Mouse (Mus musculus): Measurements from ENCODE around the gene Samhd1. TPM values are rescaled to one million over a fixed set of nuclear protein-coding genes. Genes with fewer than 3 reads are reported as not detected.

The Samhd1 gene
- polyA plus RNA-seq, 1 experiment from 2014 or later: 32.7 TPM

- Histone ChIP-seq H3K36me3 (ENCODE audit: control insufficient read depth, insufficient read depth, low read length) (peaks cover 9% of the 10 kb centered on the region; the same call in 1 of the 2 replicates), H3K4me2 (replicated peaks; ENCODE audit: low read depth, low read length) (peak overlapping the region; percentile 77), H3K9me3 (ENCODE audit: control insufficient read depth, low read length) (no peaks in the 10 kb centered on the region), H3K9ac (ENCODE audit: low read depth, low read length) (peak overlapping the region; percentile 98), H3K4me3 (ENCODE audit: low read length) (peak overlapping the region; percentile 96), H3K27me3 (ENCODE audit: control insufficient read depth, insufficient read depth, low read length) (no peaks in the 10 kb centered on the region), H3K4me1 (ENCODE audit: control insufficient read depth, insufficient read depth, low read length) (peaks cover 34% of the 10 kb centered on the region), H3K27ac (ENCODE audit: low read depth, low read length) (peak overlapping the region; percentile 99)
- no peak for ATAC-seq (ENCODE audit: low FRiP score, low TSS enrichment)
- WGBS: 12% methylated on average over 16 of the region's 16 CpGs
These were observed 55.3 kb downstream of the Samhd1 start for GRCm38 (mm10) chr2:157079701-157080180.

- Histone ChIP-seq H3K27me3 (ENCODE audit: control insufficient read depth, insufficient read depth, low read length) (no peaks in the 10 kb centered on the region), H3K4me1 (ENCODE audit: control insufficient read depth, insufficient read depth, low read length) (peaks cover 36% of the 10 kb centered on the region), H3K9me3 (ENCODE audit: control insufficient read depth, low read length) (no peaks in the 10 kb centered on the region), H3K27ac (ENCODE audit: low read depth, low read length) (peak within 1 kb of the TSS; percentile 99), H3K9ac (ENCODE audit: low read depth, low read length) (peak within 1 kb of the TSS; percentile 98), H3K4me3 (ENCODE audit: low read length) (peak within 1 kb of the TSS; percentile 96), H3K36me3 (ENCODE audit: control insufficient read depth, insufficient read depth, low read length) (peaks cover 9% of the 10 kb centered on the region; the same call in 1 of the 2 replicates), H3K4me2 (replicated peaks; ENCODE audit: low read depth, low read length) (peak within 1 kb of the TSS; percentile 77)
- peak; percentile 91 for ATAC-seq (ENCODE audit: low FRiP score, low TSS enrichment)
- under 1% methylated on average over 94 of the region's 136 CpGs for WGBS
These were observed 56.0 kb downstream of the Samhd1 start, which contains the start of gene Soga1 for GRCm38 (mm10) chr2:157078793-157079700. Gene Soga1, minus strand, starts transcription at chr2:157079254.

- Histone ChIP-seq H3K4me1 (ENCODE audit: control insufficient read depth, insufficient read depth, low read length) (peaks cover 37% of the 10 kb centered on the region), H3K9ac (ENCODE audit: low read depth, low read length) (peak overlapping the region; percentile 98), H3K9me3 (ENCODE audit: control insufficient read depth, low read length) (no peaks in the 10 kb centered on the region), H3K36me3 (ENCODE audit: control insufficient read depth, insufficient read depth, low read length) (peaks cover 15% of the 10 kb centered on the region; the same call in 1 of the 2 replicates), H3K27me3 (ENCODE audit: control insufficient read depth, insufficient read depth, low read length) (no peaks in the 10 kb centered on the region), H3K4me3 (ENCODE audit: low read length) (peak overlapping the region; percentile 96), H3K27ac (ENCODE audit: low read depth, low read length) (peak overlapping the region; percentile 99), H3K4me2 (replicated peaks; ENCODE audit: low read depth, low read length) (peak overlapping the region; percentile 77)
- WGBS: under 1% methylated on average over 64 of the region's 79 CpGs
- peak; percentile 24; the same call in 1 of the 2 replicates for ATAC-seq (ENCODE audit: low FRiP score, low TSS enrichment)
These were observed 56.8 kb downstream of the Samhd1 start for GRCm38 (mm10) chr2:157078059-157078792.

GRCm38 (mm10) chr2:157077641-157078058 is 57.4 kb downstream of the Samhd1 start:
- under 1% methylated on average over 15 of the region's 15 CpGs for WGBS
- ATAC-seq (ENCODE audit: low FRiP score, low TSS enrichment): no peak
- H3K27me3 ChIP-seq (ENCODE audit: control insufficient read depth, insufficient read depth, low read length): no peaks in the 10 kb centered on the region
- H3K27ac ChIP-seq (ENCODE audit: low read depth, low read length): peak overlapping the region; percentile 99; the same call in 1 of the 2 replicates
- peak overlapping the region; percentile 96 for H3K4me3 ChIP-seq (ENCODE audit: low read length)
- peaks cover 38% of the 10 kb centered on the region for H3K4me1 ChIP-seq (ENCODE audit: control insufficient read depth, insufficient read depth, low read length)
- H3K9me3 ChIP-seq (ENCODE audit: control insufficient read depth, low read length): no peaks in the 10 kb centered on the region
- peaks cover 21% of the 10 kb centered on the region; the same call in 1 of the 2 replicates for H3K36me3 ChIP-seq (ENCODE audit: control insufficient read depth, insufficient read depth, low read length)
- H3K4me2 ChIP-seq (replicated peaks; ENCODE audit: low read depth, low read length): peak overlapping the region; percentile 77
- H3K9ac ChIP-seq (ENCODE audit: low read depth, low read length): peak overlapping the region; percentile 98

GRCm38 (mm10) chr2:157077160-157077559 is 57.9 kb downstream of the Samhd1 start:
- H3K27me3 ChIP-seq (ENCODE audit: control insufficient read depth, insufficient read depth, low read length): no peaks in the 10 kb centered on the region
- ATAC-seq (ENCODE audit: low FRiP score, low TSS enrichment): no peak
- peak overlapping the region; percentile 99; the same call in 1 of the 2 replicates for H3K27ac ChIP-seq (ENCODE audit: low read depth, low read length)
- H3K4me2 ChIP-seq (replicated peaks; ENCODE audit: low read depth, low read length): peak overlapping the region; percentile 77
- H3K4me1 ChIP-seq (ENCODE audit: control insufficient read depth, insufficient read depth, low read length): peaks cover 43% of the 10 kb centered on the region
- 17% methylated on average over 5 of the region's 5 CpGs for WGBS
- peak overlapping the region; percentile 96 for H3K4me3 ChIP-seq (ENCODE audit: low read length)
- H3K9ac ChIP-seq (ENCODE audit: low read depth, low read length): peak overlapping the region; percentile 98
- H3K9me3 ChIP-seq (ENCODE audit: control insufficient read depth, low read length): no peaks in the 10 kb centered on the region
- H3K36me3 ChIP-seq (ENCODE audit: control insufficient read depth, insufficient read depth, low read length): peaks cover 22% of the 10 kb centered on the region; the same call in 1 of the 2 replicates

DNA sequence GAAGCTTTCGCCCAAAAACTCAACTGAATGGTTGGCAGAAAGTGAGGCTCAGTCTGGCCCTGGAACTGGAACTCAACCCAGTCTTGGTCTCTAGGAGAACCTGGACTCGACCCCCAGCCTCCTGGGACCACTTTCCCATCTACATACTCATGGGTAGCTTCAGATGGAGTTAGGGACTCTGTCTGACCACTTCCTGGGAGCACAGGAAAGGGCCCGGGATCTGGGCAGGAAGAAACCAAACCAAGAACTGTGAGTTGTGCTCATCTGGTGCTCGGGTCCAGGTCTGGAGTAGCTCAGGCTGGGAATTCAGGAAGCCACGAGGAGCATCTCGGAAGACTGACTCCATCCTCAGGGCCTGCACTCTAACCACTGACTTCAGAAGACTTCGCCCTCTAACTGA is 58.5 kb downstream of the Samhd1 start:
- no peak overlapping the region; the same call in 1 of the 2 replicates for H3K9ac ChIP-seq (ENCODE audit: low read depth, low read length)
- H3K27me3 ChIP-seq (ENCODE audit: control insufficient read depth, insufficient read depth, low read length): no peaks in the 10 kb centered on the region
- peak overlapping the region; percentile 77 for H3K4me2 ChIP-seq (replicated peaks; ENCODE audit: low read depth, low read length)
- H3K9me3 ChIP-seq (ENCODE audit: control insufficient read depth, low read length): no peaks in the 10 kb centered on the region
- H3K27ac ChIP-seq (ENCODE audit: low read depth, low read length): no peak overlapping the region
- peaks cover 22% of the 10 kb centered on the region; the same call in 1 of the 2 replicates for H3K36me3 ChIP-seq (ENCODE audit: control insufficient read depth, insufficient read depth, low read length)
- H3K4me3 ChIP-seq (ENCODE audit: low read length): peak overlapping the region; percentile 96
- H3K4me1 ChIP-seq (ENCODE audit: control insufficient read depth, insufficient read depth, low read length): peaks cover 49% of the 10 kb centered on the region
- no peak for ATAC-seq (ENCODE audit: low FRiP score, low TSS enrichment)
- 80% methylated on average over 7 of the region's 7 CpGs for WGBS

DNA sequence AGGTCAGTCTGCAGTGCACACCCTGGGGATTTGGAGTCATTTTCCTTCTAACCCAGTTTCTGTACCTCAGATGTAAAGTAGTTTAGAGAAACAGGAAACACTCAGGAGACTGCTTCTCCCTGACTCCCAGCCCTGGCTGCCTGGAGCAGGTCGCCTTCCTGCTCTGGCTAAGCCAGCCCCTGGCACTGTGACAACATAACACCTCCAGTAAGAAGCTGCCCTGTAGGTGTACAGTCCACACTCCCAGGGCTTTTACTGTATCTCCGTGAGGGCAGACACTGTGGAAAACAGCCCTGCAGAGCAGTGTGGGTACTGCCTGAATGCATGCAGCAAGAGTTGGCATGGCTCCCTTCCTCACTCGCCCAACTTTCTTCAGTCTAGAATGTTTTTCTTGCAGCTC is 59.4 kb downstream of the Samhd1 start:
- Histone ChIP-seq H3K4me1 (ENCODE audit: control insufficient read depth, insufficient read depth, low read length) (peaks cover 56% of the 10 kb centered on the region), H3K36me3 (ENCODE audit: control insufficient read depth, insufficient read depth, low read length) (peaks cover 22% of the 10 kb centered on the region; the same call in 1 of the 2 replicates), H3K9ac (ENCODE audit: low read depth, low read length) (0 out of 2 replicates have a peak overlapping the region, but pooled peaks have one; percentile 23), H3K4me2 (replicated peaks; ENCODE audit: low read depth, low read length) (peak overlapping the region; percentile 30; the same call in 1 of the 2 replicates), H3K27ac (ENCODE audit: low read depth, low read length) (no peak overlapping the region), H3K9me3 (ENCODE audit: control insufficient read depth, low read length) (no peaks in the 10 kb centered on the region), H3K27me3 (ENCODE audit: control insufficient read depth, insufficient read depth, low read length) (no peaks in the 10 kb centered on the region), H3K4me3 (ENCODE audit: low read length) (peak overlapping the region; percentile 6; the same call in 1 of the 2 replicates)
- ATAC-seq (ENCODE audit: low FRiP score, low TSS enrichment): no peak
- 47% methylated on average over 3 of the region's 3 CpGs for WGBS

DNA sequence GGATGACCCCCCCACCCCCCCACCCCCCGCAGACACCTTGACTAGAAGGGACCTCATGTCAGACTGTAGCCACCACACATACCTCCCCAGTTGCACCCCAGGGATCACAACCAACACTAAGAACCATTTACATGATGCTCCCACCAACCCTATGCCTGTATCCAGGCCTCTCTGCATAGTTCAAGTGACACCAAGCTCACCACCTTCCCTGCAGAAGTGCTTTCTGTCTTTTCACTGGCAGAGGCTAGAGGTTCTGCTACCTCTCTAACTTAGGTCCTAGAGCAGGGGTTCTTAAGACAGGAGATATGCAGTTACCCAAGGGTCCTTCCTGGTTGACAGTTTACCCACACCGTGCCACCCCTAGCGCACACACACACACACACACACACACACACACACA is 59.8 kb downstream of the Samhd1 start:
- Histone ChIP-seq H3K4me2 (replicated peaks; ENCODE audit: low read depth, low read length) (no peak overlapping the region; the same call in 1 of the 2 replicates), H3K9me3 (ENCODE audit: control insufficient read depth, low read length) (no peaks in the 10 kb centered on the region), H3K9ac (ENCODE audit: low read depth, low read length) (no peak overlapping the region), H3K36me3 (ENCODE audit: control insufficient read depth, insufficient read depth, low read length) (peaks cover 22% of the 10 kb centered on the region; the same call in 1 of the 2 replicates), H3K4me3 (ENCODE audit: low read length) (no peak overlapping the region), H3K27me3 (ENCODE audit: control insufficient read depth, insufficient read depth, low read length) (no peaks in the 10 kb centered on the region), H3K27ac (ENCODE audit: low read depth, low read length) (no peak overlapping the region), H3K4me1 (ENCODE audit: control insufficient read depth, insufficient read depth, low read length) (peaks cover 61% of the 10 kb centered on the region)
- WGBS: 88% methylated on average over 3 of the region's 3 CpGs
- no peak for ATAC-seq (ENCODE audit: low FRiP score, low TSS enrichment)

Data from kidney, embryonic 14.5 days (tissue).